Mouse (Mus musculus): ENCODE data around the gene Ifitm10. TPM values are rescaled to one million over a fixed set of nuclear protein-coding genes. Genes with fewer than 3 reads are reported as not detected.
A peak's percentile ranks its signal among the peaks of the same experiment; 100 is the strongest.

Gene Ifitm10
- 325 TPM for polyA plus RNA-seq (2021)

DNA sequence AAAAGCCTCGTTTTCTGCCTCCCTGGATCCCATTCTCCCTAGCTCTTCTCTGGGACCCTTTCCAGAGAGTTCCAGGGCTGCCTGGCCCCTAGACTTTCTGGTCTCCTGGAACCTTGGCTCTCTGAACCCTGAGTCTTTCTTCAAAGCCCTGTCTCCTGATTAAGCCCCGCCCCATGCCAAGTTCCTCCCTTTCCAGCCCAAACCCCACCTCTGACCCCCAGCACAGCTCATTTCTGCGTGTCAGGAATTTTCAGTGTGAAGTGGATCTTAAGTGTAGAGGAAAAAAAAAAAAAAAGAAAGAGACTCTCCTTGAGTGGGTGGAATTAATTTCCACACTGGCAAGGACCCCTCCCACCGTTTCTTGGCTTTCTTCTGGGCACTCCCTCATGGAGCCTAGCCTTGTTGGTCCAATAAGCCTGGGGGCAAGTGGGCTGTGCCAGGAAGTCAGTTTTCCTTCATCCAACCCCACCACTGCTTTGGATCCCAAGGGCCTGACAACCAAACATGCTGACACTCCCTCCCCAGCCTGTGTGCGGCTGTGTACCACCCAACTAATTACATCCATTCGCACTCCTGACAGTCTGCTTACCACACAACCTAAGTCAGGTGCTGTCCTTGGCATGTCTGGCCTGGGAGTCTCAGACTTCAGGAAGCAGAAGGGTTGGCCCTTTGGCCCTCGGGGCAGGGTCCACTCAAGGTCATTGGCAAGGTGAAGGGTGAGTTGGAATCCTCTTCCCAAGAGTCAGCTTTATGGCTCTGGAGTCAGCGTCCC lies at the start of gene Ifitm10:
Ifitm10 (minus strand) TSS at position 113 of the 772 bp plus-strand sequence.
- CTCF ChIA-PET = interaction anchor here (0.8 to 1.7 kb wide), 6 partner anchors 31 to 63 kb away, joined by 3 to 10 read pairs (median 4); no protein-coding TSS in a partner anchor
- DNase-seq (ENCODE audit: low read depth, low spot score) (peak; percentile 86), ATAC-seq (peak; percentile 42)
- in situ Hi-C loops (cut with MboI; ENCODE audit: low pct_unique_long_range_greater_than_20kb) = loop anchor here (5.0 kb wide), 1 partner anchor 58 kb away; the partner anchor contains the start of gene Syt8
- TF ChIP-seq CTCF (IDR thresholded peaks at IDR 0.05) = no peak
- POLR2A ChIA-PET = interaction anchor here (0.7 to 10.6 kb wide), 13 partner anchors 8 to 1399 kb away, joined by 3 to 115 read pairs (median 5); partner anchors contain the start of genes Ctsd and Syt8
- H3K27me3 ChIP-seq = no peaks in the 10 kb centered on the region

DNA sequence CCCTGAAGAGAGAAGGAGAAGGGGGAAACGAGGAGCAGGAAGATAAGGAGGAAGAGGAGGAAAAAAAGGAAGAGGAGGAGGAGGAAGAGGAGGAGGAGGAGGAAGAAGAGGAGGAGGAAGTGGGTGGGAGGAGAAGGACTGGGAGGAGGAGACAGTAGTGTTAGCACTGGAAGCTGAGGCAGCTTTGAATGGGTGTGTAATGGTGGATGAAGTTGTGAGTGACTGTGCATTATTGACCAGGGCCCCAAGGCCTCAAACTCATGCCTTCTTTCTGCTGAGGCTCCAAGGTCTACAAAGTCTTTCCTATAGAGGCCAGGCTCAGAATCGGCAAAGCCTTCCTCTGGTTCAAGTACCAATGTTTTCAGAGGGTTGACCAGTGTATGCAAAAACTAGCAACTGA lies 48.3 kb upstream of the Ifitm10 start:
- TF ChIP-seq CTCF (IDR thresholded peaks at IDR 0.05) = no peak
- DNase-seq (ENCODE audit: low read depth, low spot score) = no peak
- ChIA-PET CTCF (no interaction called here), POLR2A (interaction anchor here (1.1 to 10.2 kb wide), 2 partner anchors 11 to 47 kb away, joined by 4 to 91 read pairs; partner anchors contain the start of gene Ifitm10)
- H3K27me3 ChIP-seq = no peaks in the 10 kb centered on the region
- no peak for ATAC-seq
- in situ Hi-C loops (cut with MboI; ENCODE audit: low pct_unique_long_range_greater_than_20kb) = no loop called here

DNA sequence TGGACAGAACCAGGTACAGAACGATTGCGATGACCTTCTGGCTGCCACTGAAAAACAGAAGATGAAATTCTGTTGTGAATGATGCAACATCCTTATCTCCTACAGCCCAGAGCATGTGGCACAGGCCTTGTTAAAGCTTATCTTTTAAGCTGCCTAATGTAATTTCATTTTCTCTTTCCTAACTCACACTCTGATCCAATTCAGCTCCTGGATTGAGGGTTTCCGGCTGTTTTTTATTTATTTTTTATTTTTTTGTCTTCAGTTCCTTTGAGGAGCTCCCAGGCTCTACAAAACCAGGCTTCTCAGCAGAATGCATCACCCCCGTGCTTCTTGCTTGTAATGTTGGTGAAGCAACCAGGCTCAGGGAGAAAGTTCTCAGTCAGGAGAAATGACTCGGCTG lies 46.3 kb upstream of the Ifitm10 start:
- H3K27me3 ChIP-seq = no peaks in the 10 kb centered on the region
- ChIA-PET POLR2A (interaction anchor here (0.6 to 2.1 kb wide), 3 partner anchors 10 to 47 kb away, joined by 4 to 8 read pairs (median 8); no protein-coding TSS in a partner anchor), CTCF (interaction anchor here (0.9 to 1.7 kb wide), 2 partner anchors 31 to 57 kb away, joined by 3 to 4 read pairs; no protein-coding TSS in a partner anchor)
- no peak for TF ChIP-seq CTCF (IDR thresholded peaks at IDR 0.05)
- DNase-seq (ENCODE audit: low read depth, low spot score) (no peak), ATAC-seq (no peak)
- in situ Hi-C loops (cut with MboI; ENCODE audit: low pct_unique_long_range_greater_than_20kb) = no loop called here

DNA sequence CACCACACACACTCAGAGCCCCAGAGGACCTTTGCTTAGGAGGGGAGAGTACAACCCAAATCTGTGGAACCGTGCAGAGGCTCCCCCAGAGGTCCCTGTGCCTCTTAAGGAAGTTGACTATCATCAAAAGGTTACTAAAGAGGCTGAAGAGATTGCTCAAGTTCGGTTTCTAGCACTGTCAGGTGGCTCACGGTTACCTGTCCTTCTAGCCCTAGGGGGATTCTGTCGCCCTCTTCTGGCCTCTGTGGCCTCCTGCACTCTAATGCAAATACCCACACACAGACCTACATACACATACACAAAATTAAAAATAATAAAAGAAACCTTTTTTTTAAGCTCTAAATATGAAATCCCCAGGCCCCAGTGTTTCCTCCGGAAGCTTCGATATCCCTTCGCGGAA lies 45.1 kb upstream of the Ifitm10 start:
- DNase-seq (ENCODE audit: low read depth, low spot score) = no peak
- no peaks in the 10 kb centered on the region for H3K27me3 ChIP-seq
- no peak for TF ChIP-seq CTCF (IDR thresholded peaks at IDR 0.05)
- POLR2A ChIA-PET = interaction anchor here (0.7 to 1.4 kb wide), 3 partner anchors 13 to 53 kb away, joined by 3 read pairs; no protein-coding TSS in a partner anchor
- in situ Hi-C loops (cut with MboI; ENCODE audit: low pct_unique_long_range_greater_than_20kb) = no loop called here
- no peak for ATAC-seq
- CTCF ChIA-PET = interaction anchor here (1.4 to 2.2 kb wide), 4 partner anchors 10 to 18 kb away, joined by 4 to 7 read pairs (median 6); no protein-coding TSS in a partner anchor

DNA sequence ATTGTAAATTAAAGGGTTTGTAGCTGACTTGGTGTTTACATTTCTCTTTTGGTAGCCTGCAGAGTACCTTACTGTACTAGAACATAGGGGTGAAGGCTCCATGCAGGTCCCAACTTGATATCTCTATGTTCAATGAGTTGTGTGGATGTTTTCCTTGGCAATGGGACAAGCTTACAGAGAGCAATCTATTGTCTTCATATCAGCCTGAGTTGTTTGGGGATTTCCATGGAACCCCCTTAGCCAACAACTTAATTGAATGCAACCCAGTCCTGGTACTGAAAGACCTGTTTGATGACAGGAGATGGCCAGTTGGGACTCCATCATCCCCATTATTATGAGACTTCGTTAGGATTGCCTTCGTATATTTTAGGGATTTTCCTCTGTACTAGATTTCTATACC lies 44.5 kb upstream of the Ifitm10 start:
- TF ChIP-seq CTCF (IDR thresholded peaks at IDR 0.05) = no peak
- no peak for ATAC-seq
- in situ Hi-C loops (cut with MboI; ENCODE audit: low pct_unique_long_range_greater_than_20kb) = no loop called here
- POLR2A ChIA-PET = interaction anchor here (0.7 to 1.4 kb wide), 3 partner anchors 13 to 53 kb away, joined by 3 read pairs; no protein-coding TSS in a partner anchor
- CTCF ChIA-PET = interaction anchor here (1.4 to 2.2 kb wide), 4 partner anchors 9 to 17 kb away, joined by 4 to 7 read pairs (median 6); no protein-coding TSS in a partner anchor
- H3K27me3 ChIP-seq = no peaks in the 10 kb centered on the region
- DNase-seq (ENCODE audit: low read depth, low spot score) = no peak

DNA sequence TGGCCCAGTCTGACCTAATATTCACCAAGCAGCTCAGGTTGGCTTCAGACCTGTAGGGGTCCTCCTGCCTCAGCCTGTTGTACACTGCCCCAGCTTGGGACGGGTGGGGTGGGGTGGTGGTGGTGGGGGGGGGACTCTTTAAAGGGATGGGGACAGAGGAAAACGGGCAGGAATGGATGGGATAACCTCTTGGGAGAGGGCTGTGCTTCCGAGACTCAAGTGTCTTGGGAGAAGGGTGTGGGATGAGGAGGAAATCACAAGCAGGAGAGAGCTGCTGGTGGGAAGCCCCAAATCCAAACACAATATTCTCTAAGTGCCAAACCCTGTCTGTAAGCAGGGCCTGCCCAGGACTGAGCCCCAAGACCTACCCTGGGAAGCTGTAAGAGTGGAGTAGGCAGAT lies 42.7 kb upstream of the Ifitm10 start:
- no peak for ATAC-seq
- H3K27me3 ChIP-seq = no peaks in the 10 kb centered on the region
- no peak for DNase-seq (ENCODE audit: low read depth, low spot score)
- ChIA-PET CTCF (no interaction called here), POLR2A (interaction anchor here (1.3 kb wide), 1 partner anchor 29 kb away, joined by 3 read pairs; no protein-coding TSS in a partner anchor)
- no peak for TF ChIP-seq CTCF (IDR thresholded peaks at IDR 0.05)
- in situ Hi-C loops (cut with MboI; ENCODE audit: low pct_unique_long_range_greater_than_20kb) = no loop called here

DNA sequence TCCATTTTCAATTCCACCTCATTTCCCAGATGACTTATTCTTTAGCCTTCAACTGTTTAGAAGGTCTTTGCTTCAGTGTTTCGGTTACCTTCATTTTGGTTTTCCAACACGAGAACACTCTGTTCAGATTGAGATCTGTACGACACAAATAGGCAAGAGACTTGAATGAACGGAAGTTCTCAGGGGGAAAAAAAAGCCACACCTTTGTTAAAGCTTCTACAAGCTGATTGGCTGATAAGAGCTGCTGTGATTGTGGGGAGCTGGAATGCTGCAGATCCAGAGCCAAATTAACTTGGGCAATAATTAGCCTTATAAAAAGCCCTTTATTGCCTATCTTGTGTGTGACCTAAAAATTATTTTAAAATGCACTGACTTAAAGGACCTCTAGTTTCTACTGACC lies 41.8 kb upstream of the Ifitm10 start:
- no peaks in the 10 kb centered on the region for H3K27me3 ChIP-seq
- no peak for DNase-seq (ENCODE audit: low read depth, low spot score)
- ChIA-PET CTCF (interaction anchor here (1.1 to 1.3 kb wide), 2 partner anchors 9 to 10 kb away, joined by 3 to 5 read pairs; no protein-coding TSS in a partner anchor), POLR2A (interaction anchor here (1.2 kb wide), 1 partner anchor 28 kb away, joined by 6 read pairs; the partner anchor contains the start of gene Ctsd)
- TF ChIP-seq CTCF (IDR thresholded peaks at IDR 0.05) = no peak
- ATAC-seq = no peak
- in situ Hi-C loops (cut with MboI; ENCODE audit: low pct_unique_long_range_greater_than_20kb) = no loop called here

DNA sequence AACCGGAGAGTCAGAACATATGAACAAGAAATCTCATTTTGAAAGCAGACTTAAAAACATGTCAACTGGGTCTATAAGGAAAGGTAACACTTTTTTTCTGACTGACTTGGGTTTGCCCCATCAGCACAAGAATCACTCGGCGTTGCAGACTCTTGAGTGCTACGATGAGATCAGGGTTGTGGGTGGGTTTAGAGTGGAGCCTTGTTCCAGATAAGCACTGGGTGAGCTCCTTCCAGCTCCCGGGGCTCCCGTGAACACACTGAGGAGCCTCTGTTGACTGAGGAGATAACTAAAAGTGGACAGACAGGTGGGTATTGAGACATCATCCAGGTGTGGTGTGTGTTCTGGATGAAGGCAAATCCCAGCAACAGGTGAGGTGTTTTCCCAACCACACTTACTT lies 39.7 kb upstream of the Ifitm10 start:
- ChIA-PET POLR2A (no interaction called here), CTCF (interaction anchor here (1.4 to 2.4 kb wide), 2 partner anchors 12 kb away, joined by 3 to 7 read pairs; no protein-coding TSS in a partner anchor)
- DNase-seq (ENCODE audit: low read depth, low spot score) = no peak
- ATAC-seq = no peak
- in situ Hi-C loops (cut with MboI; ENCODE audit: low pct_unique_long_range_greater_than_20kb) = no loop called here
- TF ChIP-seq CTCF (IDR thresholded peaks at IDR 0.05) = no peak
- no peaks in the 10 kb centered on the region for H3K27me3 ChIP-seq

DNA sequence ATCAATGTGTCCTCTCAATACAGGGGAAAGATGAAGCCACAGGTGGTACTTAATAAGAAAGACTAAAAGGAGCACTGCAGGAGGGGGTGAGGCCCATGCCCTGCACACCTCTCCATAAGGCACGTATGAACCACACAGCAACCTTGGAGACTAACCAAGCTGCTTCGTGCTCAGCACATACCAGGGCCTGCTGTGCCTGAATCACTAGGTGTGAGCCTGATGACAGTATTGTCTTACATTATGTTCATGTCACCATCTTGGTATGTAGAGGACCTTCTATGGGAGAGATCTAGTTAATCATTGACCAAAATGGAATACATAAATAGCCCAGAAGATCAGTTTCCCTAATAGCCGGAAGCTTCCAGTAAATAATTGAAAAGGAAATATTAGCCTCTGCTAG lies 36.0 kb upstream of the Ifitm10 start:
- DNase-seq (ENCODE audit: low read depth, low spot score) (no peak), ATAC-seq (peak; percentile 92)
- POLR2A ChIA-PET = interaction anchor here (0.8 to 3.3 kb wide), 13 partner anchors 9 to 37 kb away, joined by 3 to 17 read pairs (median 4); partner anchors contain the start of genes Ctsd, Gm49369 and Syt8

DNA sequence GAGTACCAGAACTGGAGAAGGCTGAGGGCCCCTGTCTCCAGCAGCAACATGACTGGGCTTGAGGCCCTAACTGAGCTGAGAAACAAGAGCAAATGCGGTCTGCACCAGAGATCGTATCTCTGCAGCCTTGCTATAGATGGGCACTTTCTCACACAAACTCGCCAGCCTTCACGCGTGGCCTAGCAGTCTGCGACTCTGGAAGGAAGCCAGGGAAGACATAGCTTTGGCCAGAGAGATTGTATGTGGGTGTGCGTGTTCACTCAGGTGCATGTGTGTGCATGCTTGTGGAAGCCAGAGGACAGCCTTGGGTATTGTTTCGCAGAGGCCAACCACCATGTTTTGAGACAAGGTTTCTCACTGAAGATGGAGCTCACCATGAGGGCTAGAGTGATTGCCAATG lies 35.1 kb upstream of the Ifitm10 start:
- ChIA-PET POLR2A (interaction anchor here (0.6 to 3.3 kb wide), 9 partner anchors 8 to 37 kb away, joined by 3 to 17 read pairs (median 8); partner anchors contain the start of genes Ctsd and Gm49369), CTCF (interaction anchor here (0.9 to 3.2 kb wide), 11 partner anchors 10 to 46 kb away, joined by 3 to 16 read pairs (median 5); partner anchors contain the start of genes Ctsd and Gm49369)
- H3K27me3 ChIP-seq = no peaks in the 10 kb centered on the region
- TF ChIP-seq CTCF (IDR thresholded peaks at IDR 0.05) = no peak
- ATAC-seq = no peak
- no peak for DNase-seq (ENCODE audit: low read depth, low spot score)
- in situ Hi-C loops (cut with MboI; ENCODE audit: low pct_unique_long_range_greater_than_20kb) = no loop called here

More for the DNA sequence above, 36.0 kb upstream of the Ifitm10 start:
- CTCF ChIA-PET = interaction anchor here (1.0 to 3.2 kb wide), 10 partner anchors 9 to 38 kb away, joined by 3 to 16 read pairs (median 6); partner anchors contain the start of genes Ctsd and Gm49369
- no peaks in the 10 kb centered on the region for H3K27me3 ChIP-seq
- no peak for TF ChIP-seq CTCF (IDR thresholded peaks at IDR 0.05)
- in situ Hi-C loops (cut with MboI; ENCODE audit: low pct_unique_long_range_greater_than_20kb) = no loop called here
